Mouse (Mus musculus) layer of hippocampus, adult 11-12 months (tissue): ENCODE data around the gene Papss1.

Source experiments
- DNase-seq: peaks from one replicate; pipeline ENCODE4 v3.0.0; 2022; ENCODE audit warnings: low spot score

Gene Papss1

DNA sequence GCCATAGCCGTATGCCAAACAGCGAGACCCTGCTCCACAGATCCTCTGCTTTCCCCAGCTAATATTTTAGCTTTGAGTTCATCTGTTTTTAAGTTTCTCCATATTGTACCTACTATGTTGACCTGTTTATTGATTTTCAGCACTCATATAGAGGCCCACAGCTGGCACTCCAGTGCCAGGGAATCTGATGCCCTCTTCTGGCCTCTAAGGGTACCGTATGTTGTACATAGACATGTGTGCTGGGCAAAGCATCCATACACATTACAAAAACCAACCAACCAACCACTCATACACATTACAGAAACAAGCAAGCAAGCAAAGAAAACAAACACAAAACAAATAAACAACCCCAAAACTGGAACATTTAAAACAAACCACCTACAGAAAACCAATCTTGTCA is 22.2 kb downstream of the Papss1 start:
- DNase-seq = no peak

DNA sequence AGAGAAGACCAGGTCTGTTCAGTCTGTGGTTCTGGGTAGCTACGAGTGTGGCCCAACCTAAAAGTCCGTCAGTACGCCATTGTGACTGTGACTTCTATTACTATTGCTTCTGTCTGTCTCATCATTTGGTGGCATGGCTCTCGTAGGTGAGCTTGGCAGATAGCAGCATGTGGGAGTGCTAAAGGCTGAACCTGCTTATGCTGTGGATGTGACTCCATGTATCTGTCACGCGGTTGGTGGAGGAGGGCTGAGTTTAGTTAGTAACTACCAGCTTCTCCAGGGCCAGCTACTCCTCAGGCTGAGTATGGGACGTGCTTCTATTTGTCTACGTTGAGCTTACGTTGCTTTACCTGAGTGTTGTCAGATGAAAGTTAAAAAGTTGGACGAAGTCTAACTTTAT is 23.4 kb downstream of the Papss1 start:
- DNase-seq = no peak

DNA sequence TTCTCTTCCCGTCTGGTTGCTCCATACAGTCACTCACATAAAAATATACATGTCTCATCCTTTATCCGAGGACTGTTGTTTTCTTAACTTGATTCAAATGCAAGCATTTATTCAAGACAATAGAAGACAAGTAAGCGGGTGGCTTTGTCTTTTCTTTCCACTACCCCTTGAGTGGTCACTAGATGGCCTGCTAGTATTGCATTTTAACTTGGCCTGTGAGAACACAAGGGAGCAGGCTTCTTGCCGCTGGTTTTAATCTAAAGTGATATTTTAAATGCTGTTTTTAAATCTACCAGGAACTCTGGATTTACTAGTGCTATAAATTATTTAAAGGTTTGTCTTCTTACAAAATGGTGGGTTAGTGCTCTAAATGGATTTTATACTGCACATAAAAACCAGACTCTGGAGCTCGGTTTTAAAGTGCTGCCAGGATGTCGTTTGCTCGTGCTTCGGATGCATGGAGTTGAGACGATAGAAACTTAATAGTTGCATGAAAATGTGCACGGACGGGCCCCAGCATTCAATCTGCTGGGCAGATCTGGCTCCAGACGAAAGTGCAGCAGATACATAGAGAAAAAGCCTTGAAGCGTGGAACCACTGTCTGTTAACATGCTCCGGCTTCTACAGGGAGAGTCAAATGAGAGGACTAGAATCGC is 28.7 kb downstream of the Papss1 start:
- DNase-seq = no peak

DNA sequence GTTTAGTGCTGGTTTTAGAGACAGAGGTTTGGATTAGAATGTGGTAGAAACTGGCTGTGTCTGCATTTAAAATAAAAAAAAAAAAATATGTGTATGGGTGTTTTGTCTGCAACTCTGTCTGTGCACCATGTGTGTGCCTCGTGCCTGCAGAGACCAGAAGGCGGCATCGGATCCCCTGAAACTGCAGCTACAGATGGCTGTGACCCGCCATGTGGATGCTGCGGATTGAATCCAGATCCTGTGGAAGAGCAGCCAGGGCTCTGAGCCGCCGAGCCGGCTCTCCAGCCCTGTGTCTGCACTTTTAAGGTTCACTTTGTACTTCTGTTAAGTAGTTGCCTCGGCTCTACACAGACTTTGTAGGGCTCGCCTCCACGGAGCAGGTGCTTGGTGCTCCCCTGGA is 29.8 kb downstream of the Papss1 start:
- DNase-seq = peak; percentile 63

DNA sequence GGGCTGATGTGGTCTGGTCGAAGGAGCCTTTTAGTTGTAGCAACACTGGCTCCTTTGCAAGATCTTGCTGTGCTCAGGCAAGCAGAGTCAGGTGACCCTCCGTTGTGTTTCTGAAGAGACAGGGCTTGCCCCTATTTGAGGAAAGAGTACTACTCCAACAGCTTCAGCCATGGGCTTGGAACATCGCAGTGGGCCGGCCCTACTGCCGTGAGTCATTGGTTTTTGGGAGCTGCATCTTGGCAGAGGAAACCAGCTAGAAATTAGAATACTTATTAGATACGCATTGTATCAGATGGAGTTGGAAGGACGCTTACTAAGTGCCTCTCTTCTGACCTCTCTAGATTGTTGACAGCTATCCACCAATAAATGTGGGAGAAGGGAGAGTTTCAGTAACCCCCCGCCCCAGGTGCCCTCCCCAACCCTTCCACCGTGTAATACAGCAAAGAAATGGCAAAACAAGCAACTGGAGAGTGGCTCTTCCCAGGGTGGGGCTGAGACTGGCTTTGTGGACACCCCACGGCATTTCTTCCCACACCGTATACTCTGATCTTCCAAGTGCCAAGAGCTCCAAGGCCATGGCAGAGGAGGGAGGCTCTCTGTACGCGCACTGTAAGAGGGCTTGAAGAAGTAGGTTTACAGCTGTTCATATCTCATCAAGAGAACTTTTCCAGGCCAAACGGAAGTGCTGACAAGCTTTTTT is 31.1 kb downstream of the Papss1 start:
- DNase-seq = no peak

DNA sequence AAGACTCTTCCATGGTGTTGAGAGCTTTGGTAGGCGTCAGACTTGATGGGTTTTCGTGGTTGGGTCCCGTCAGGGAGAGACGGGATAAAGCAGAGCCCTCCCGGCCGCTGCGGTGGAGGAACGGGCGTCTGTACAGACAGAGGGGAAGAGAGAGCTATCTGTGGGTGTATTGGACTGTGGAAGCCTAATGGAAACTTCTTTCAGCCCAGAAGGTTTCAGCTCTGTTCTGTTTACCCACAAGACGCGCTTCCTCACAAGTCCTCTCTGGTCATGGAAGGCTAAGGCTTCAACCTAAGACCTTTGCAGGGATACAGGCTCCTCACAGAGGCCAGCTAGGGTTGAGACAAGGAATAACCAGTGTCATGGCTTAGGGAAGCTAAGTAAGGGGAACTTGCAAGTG is 36.2 kb downstream of the Papss1 start:
- DNase-seq = no peak

DNA sequence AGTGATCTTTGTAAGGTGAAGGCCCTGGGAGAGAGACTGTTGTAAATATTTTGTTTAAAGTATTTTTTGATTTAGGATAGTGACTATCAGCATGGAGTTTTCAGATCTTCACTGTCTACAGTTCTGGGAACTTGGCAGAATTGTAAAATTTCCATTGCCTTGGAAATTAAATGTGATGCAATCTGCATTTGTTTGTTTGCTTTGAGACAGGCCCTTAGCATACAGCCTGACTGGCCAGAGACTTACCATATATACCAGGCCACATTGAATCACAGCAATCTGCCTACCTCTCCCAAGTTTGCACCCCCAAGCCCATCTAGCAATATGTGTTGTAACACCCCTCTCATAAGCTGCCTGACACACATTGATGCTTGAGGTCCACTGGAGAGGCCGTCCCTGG is 36.8 kb downstream of the Papss1 start:
- DNase-seq = no peak

DNA sequence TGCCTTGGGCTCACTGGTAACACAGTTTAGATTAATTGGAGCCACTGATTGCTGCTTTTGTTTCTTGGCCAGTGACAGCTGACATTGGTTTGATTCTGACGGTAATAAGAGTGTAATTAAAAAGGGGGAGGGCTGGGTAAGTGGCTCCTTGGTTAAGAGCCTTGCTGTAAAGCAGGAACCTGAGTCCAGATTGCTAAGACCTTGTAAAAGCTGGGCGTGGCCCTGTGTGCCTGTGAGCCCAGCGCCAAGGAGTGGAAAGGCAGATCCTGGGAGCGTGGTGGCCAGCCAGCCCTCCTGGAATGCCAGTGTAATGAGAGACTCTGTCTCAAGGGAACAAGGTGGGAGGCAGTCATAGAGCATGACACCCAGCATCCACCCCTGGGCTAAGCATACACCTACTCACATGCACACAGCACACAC is 38.4 kb downstream of the Papss1 start:
- no peak for DNase-seq

DNA sequence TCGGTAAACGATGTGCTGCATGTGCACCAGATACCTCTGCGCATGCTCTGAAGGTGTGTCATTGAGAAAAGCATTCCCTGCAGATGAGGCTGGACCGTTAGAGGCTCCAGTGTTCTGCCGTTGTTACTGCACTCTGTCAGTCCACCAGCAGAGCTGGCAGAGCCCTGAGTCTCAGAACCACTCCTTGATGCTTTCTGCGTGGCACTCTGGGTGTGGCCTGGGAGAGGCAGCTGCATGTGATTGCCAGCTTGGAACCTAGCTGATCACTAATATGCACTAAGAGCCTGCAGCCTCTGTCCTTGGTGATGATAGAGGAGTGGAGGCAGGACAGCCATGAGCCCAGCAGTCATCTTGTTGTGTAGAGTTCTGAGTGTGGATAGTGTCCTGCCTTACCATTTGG is 43.5 kb downstream of the Papss1 start:
- DNase-seq = no peak

DNA sequence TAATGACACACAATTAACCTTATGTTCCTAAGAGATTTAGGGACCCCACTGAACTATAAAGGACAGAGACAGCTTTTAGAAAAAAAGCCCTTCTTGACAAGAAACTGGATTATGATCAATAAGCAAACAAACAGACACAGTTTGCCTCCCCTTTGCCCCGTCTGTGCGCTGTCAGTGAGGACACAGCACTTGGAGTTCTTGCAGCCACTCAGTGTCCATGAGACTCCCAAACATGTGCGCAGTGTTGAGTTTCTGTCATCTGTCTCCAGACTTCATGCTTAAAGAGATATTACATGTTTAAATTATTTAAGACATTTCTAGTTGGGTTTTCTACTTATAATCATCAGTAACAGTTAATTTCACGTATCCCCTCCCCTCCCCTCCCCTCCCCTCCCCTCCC is 45.1 kb downstream of the Papss1 start:
- DNase-seq = no peak

DNA sequence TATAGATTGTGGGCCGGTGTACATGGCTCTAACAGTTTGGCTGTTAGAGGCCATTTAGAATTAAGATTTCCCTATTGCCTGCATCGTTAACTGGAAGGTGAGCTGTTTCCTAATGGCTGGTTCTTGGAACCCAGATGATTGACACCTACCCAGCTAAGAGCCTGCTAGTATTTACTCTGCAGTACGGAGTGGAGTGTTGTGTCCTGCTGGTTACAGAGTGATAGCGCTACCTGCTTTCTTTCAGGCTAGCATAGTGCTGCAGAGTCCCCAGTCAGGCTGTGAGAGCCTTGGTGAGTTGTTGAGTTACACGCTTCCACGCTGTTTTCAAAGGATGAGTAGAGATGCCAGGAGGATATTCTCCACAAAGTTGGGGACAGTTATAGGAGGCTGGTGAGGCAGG is 46.0 kb downstream of the Papss1 start:
- DNase-seq = no peak

DNA sequence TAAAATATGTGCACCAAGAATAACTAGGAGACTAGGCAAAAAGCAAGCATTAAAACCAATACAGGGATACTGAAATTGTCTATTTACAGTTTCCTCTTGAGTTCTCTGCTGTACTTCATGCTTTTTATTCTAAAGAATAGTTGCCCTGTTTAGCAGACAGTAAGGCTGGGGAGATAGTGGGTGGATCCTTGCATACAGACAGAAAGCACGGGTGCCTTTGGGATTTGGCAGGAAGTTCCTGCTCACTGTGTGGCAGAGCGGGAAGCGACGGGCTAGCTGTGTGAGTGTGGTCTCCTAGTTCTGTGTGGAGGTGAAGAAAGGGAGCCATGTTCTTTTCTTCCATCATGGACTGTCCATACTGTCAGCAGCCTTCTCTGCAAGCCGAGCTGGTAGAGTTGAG is 48.3 kb downstream of the Papss1 start:
- no peak for DNase-seq

DNA sequence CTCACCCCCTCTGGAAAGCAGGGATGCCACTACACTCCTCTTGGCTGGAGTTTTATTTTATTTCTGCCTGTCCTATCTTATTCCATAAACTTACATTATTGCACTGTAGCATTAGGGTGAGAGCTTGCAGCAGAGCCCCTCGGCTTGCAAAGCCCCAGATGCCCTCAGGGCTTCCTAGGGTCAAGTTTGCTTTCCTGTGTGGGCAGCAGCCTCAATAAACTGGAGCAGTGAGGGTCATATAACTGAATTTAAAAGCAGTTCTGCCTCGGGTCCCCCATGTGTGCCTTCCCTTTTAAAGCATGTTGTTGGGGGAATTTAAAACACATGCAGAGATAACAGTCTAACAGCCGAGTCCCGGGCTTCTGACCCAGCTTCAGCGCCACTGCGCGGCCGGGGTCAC is 49.5 kb downstream of the Papss1 start:
- no peak for DNase-seq

DNA sequence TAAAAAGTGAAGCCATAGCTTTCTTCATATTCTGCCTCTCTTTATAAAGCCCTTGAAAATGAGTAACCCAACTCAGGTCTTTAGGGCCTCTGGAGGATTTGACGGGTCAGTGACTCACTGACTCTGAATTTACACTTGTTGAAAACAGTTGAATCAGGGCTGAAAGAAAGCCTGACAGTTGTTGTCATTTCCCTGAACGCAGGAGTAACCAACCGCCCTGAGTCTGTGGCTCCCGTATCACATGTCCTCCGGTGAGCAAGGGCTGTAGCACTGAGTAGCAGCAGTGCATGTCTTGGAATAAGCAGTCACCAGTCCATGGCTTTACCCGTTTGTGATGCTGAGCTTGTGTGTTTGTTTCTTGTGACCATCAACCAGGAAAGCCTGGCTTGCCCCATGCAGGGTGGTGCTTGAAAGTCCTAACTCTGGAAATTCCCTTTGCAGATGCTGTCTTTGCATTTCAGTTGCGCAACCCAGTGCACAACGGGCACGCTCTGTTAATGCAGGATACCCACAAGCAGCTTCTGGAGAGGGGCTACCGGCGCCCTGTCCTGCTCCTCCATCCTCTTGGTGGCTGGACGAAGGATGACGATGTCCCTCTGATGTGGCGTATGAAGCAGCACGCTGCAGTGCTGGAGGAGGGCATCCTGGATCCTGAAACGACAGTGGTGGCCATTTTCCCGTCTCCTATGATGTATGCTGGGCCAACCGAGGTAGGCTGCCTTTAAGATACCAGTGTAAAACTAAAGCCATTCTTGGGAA is 54.2 kb downstream of the Papss1 start:
- DNase-seq = no peak

DNA sequence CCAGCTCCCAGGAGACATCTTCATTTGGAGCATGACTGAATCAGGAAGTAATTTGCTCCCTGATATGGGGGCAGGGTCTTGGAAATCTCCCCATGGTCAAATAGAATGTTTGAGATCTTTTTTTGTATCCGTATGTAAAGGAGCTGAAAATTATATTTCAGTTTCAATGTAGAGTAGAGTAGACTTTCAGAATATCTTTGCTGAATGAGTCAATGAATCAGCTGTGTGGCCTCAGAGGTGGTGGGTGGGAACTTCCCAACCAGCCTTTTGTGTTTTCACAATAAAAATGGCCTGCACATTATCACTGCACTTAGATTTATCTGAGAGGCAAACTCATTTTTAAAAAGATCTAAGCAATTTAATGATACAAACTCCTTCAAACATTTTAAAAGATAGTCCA is 58.6 kb downstream of the Papss1 start:
- no peak for DNase-seq

DNA sequence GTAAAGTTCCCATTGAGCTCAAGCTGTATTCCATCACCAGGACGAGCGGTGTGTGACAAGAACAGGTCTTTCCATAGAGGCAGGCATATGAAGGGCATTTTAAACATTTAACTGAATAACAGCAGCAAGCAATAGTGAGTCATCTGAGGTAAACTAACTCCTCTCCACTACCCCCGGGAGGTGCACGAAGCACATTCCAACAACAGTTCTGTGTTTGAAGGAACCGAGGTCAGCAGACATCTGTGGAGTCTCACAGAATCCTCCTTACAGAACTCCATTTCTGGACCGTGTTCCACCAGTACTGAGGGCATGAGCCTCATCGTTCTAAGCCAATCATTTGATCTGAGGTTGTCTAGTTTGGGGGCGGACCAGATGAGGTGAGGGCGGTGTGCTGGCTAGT is 59.5 kb downstream of the Papss1 start:
- no peak for DNase-seq

DNA sequence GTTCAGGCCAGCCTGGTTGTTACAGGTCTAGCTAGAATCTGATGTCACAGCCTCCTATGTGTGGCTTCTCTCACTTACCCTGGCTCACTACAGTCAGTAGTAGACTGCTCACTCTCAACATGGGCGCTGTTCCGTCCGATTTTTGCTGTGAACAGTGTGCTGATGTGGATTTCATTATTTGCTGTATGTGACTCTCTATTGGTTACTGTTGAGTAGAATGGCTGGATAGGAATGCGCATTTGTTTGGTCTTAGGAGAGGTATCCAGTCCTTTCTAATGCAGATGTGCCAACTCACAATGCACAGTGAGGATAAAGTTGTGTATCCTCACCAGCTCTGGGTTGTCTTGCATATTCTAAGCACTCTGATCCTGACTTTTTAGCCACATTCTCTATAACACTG is 62.9 kb downstream of the Papss1 start:
- no peak for DNase-seq

DNA sequence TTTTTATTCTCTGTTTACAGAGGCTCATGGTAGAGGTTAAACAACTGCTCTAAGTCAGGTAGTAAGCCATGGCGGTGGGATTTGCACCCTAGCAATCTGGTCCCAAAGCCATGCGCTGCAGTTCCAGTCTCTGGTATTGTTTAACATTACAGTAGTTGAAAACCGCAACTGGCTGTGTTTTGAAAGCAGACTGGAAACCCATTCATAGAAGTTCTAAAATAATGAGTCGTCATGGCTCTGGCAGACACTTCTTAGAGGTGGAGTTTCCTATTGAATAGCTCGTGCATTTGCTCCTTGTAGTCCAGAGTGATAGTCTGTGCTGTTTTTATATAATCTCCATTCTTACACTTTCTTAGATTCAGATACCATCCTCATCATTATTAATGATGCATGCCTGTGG is 63.7 kb downstream of the Papss1 start:
- DNase-seq = no peak

DNA sequence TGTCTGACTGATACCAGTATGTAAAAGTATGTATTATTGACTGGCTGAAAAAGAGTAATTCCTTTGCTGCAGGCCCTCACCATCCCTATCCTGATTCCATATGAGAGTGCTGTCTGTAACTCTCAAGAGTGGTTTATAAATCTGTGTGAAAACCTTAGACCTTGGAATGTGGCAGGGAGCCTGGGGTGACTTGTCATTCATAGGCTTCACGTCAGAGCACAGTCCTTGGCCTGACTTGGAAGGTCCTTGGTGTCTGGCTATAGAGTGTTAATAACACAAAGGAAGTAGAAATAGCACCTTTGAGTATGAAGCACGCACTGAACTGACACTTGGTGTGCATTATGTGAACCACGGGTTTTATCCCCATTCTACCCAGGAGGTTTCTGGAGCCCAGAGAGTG is 64.4 kb downstream of the Papss1 start:
- DNase-seq = no peak

DNA sequence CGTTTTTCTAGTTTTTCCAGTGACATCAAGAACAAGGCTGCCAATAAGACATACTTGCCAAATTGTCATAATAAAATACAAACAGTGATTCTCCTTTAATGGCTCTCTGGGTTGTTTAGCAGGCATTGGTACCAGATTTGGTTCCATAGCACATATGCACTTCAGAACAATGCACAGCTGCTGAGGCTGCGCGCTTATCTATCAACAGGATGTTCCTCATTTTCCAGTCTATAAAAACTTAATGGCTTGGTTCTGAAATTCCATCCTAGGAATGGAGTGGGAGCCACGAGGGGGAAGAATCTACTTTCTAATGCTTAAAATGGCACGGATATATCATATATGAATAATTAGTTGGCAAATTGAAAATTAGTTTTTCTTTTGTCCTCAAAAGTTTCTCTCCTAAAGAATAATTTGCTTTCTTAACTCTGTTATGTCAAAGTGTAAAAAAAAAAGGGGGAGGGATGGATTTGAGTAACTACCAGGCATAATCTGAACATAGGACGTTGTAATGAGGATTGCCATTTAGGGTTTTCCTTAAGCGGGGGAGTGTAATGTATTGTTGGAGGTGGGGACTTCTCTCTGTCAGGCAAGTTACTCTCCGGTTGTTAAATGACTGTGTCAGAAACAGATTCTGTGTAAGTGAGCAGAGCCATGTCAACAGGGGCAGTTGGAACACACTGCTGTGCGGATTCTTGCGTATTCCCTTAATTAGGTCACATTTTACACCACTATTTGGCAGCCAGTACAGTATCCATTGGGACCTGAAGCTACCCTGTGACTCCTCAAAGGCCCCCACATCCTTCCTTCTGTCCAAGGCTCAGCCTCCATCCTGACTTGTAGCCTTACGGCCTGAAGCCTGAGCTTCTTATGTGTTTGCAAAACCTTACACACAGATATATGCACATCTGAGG is 66.1 kb downstream of the Papss1 start:
- no peak for DNase-seq

DNA sequence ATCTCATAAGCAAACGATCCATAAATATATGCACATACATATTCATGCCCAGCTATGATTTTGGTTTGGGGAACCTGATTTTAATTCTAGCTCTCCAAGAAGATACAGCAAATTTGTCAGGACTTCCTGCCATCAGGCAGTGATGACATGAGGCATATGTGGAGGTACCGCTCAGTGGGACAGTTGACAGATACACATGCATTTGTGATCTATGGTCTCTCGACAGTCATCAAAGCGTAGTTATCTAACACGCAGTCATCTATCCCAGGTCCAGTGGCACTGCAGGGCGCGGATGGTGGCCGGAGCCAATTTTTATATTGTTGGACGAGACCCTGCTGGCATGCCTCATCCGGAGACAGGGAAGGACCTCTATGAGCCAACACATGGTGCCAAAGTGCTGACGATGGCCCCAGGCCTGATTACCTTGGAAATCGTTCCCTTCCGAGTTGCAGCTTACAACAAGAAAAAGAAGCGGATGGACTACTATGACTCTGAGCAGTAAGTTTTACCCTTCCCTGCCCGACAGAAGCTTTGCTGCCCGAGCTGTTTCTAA is 66.8 kb downstream of the Papss1 start:
- DNase-seq = no peak

DNA sequence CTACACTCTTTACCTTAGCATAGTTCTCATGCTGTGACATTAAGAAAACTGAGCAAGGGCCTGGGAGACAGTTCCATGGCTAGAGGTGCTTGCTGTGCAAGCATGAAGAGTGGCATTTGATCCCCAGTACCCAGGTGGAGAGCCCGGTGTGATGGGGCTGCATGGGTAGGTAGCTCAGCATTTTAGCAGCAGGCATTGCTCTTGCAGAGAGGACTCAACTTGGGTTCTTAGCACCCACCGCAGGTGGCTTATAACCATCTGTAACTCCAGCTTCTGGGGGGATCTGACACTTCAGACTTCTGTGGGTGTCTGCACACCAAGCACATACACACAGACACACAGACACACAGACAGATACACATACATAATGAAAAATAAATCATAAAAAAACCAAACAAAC is 69.5 kb downstream of the Papss1 start:
- no peak for DNase-seq
